In genomic region chr9:87421175-87421574, GRCm38 (mm10) we compare ENCODE assay signal across 30 mouse cellular contexts.
"Had no signal": no experiment of that assay in that cellular context is flagged by ENCODE, and none has a peak within 500 bp of the region (broad histone marks: within the 10 kb centered on the region; RNA-seq: fewer than 3 reads in every experiment).

No protein-coding gene starts in this region.

- H3K9ac ChIP-seq: limb, embryonic 12.5 days; limb, embryonic 13.5 days; limb, embryonic 15.5 days; liver, embryonic 12.5 days; liver, embryonic 13.5 days; liver, embryonic 14.5 days; liver, embryonic 15.5 days; liver, postnatal 0 days; lung, embryonic 14.5 days; lung, embryonic 15.5 days; midbrain, embryonic 12.5 days; midbrain, embryonic 13.5 days; midbrain, embryonic 15.5 days had no signal

- H3K27me3 ChIP-seq: liver, embryonic 12.5 days; liver, embryonic 13.5 days; liver, embryonic 15.5 days; megakaryocyte, embryonic 14.5 days; midbrain, embryonic 15.5 days had no signal

- H3K27ac ChIP-seq: left cerebral cortex, adult 2 months; limb, embryonic 10.5 days; limb, embryonic 12.5 days; limb, embryonic 13.5 days; limb, embryonic 15.5 days; liver, embryonic 12.5 days; liver, embryonic 13.5 days; liver, embryonic 14.5 days; liver, embryonic 15.5 days; lung, embryonic 15.5 days; macrophage; midbrain, embryonic 10.5 days; midbrain, embryonic 12.5 days; midbrain, embryonic 13.5 days; midbrain, embryonic 15.5 days had no signal

- DNase-seq: left cerebral cortex, postnatal 4 days; liver; liver, embryonic 13.5 days; liver, postnatal 0 days; lung, adult 18-20 months; lung, adult 2 months; lung, embryonic 14.5 days; lung, postnatal 10 days; lung, postnatal 14 days; lung, postnatal 36 days; lung, postnatal 4 days; midbrain, embryonic 14.5 days had no signal

- H3K4me1 ChIP-seq: limb, embryonic 15.5 days; liver, embryonic 12.5 days; liver, embryonic 13.5 days; liver, embryonic 15.5 days; lung, embryonic 15.5 days; megakaryocyte, embryonic 14.5 days; midbrain, embryonic 10.5 days; midbrain, embryonic 12.5 days; midbrain, embryonic 13.5 days; midbrain, embryonic 15.5 days had no signal

- H3K36me3 ChIP-seq: limb, embryonic 10.5 days; limb, embryonic 12.5 days; limb, embryonic 13.5 days; limb, embryonic 15.5 days; liver, embryonic 12.5 days; liver, embryonic 13.5 days; liver, embryonic 15.5 days; lung, embryonic 15.5 days; midbrain, embryonic 10.5 days; midbrain, embryonic 12.5 days; midbrain, embryonic 13.5 days; midbrain, embryonic 15.5 days had no signal

- ATAC-seq: liver, embryonic 12.5 days; liver, postnatal 0 days; midbrain, embryonic 13.5 days; midbrain, embryonic 15.5 days; midbrain, embryonic 16.5 days had no signal

- H3K4me3 ChIP-seq: left cerebral cortex, adult 2 months; limb, embryonic 10.5 days; limb, embryonic 12.5 days; limb, embryonic 13.5 days; limb, embryonic 15.5 days; liver, embryonic 12.5 days; liver, embryonic 13.5 days; liver, embryonic 15.5 days; lung, embryonic 15.5 days; megakaryocyte, embryonic 14.5 days; midbrain, embryonic 10.5 days; midbrain, embryonic 12.5 days; midbrain, embryonic 13.5 days; midbrain, embryonic 15.5 days had no signal

- H3K4me2 ChIP-seq: limb, embryonic 12.5 days; limb, embryonic 13.5 days; limb, embryonic 15.5 days; liver, embryonic 11.5 days; liver, embryonic 12.5 days; liver, embryonic 13.5 days; liver, embryonic 15.5 days; lung, embryonic 14.5 days; lung, embryonic 15.5 days; midbrain, embryonic 11.5 days; midbrain, embryonic 12.5 days; midbrain, embryonic 13.5 days; midbrain, embryonic 15.5 days had no signal

- H3K9me3 ChIP-seq: limb, embryonic 10.5 days; limb, embryonic 12.5 days; limb, embryonic 13.5 days; limb, embryonic 15.5 days; liver, embryonic 12.5 days; liver, embryonic 13.5 days; liver, embryonic 15.5 days; lung, embryonic 15.5 days; midbrain, embryonic 10.5 days; midbrain, embryonic 12.5 days; midbrain, embryonic 13.5 days; midbrain, embryonic 15.5 days had no signal
